Mouse (Mus musculus) embryonic facial prominence, embryonic 15.5 days (tissue): ENCODE results near the gene Ddx51. TPM values are rescaled to one million over a fixed set of nuclear protein-coding genes. Genes with fewer than 3 reads are reported as not detected.
A peak's percentile ranks its signal among the peaks of the same experiment; 100 is the strongest.

ENCODE experiments used
- ATAC-seq: fragments of 200-750 bp; cut with Nextera tagmentation; 2 replicates; pipeline ENCODE4 v1.8.0; 2017; ENCODE audit warnings: low read depth, moderate TSS enrichment; ENCODE audit not compliant: insufficient number of reproducible peaks, low FRiP score, low TSS enrichment
- H3K27ac ChIP-seq: fragments of 300-500 bp; sonication (generic); replicated peaks from 2 replicates; pipeline ENCODE4 v1.5.1; 2015; ENCODE audit warnings: mild to moderate bottlenecking, inconsistent platforms
- H3K27me3 ChIP-seq: fragments of 300-500 bp; sonication (generic); 2 replicates; pipeline ENCODE4 v1.6.1; 2015; ENCODE audit warnings: inconsistent platforms
- H3K36me3 ChIP-seq: fragments of 300-500 bp; sonication (generic); 2 replicates; pipeline ENCODE4 v1.6.1; 2015; ENCODE audit warnings: mild to moderate bottlenecking, inconsistent platforms
- H3K4me1 ChIP-seq: fragments of 300-500 bp; sonication (generic); 2 replicates; pipeline ENCODE4 v1.6.1; 2015; ENCODE audit warnings: inconsistent platforms
- H3K4me2 ChIP-seq: fragments of 300-500 bp; sonication (generic); replicated peaks from 2 replicates; pipeline ENCODE4 v1.6.1; 2015; ENCODE audit warnings: mild to moderate bottlenecking, inconsistent platforms
- H3K4me3 ChIP-seq: fragments of 300-500 bp; sonication (generic); replicated peaks from 2 replicates; pipeline ENCODE4 v1.5.1; 2015; ENCODE audit warnings: mild to moderate bottlenecking, inconsistent platforms
- H3K9ac ChIP-seq: fragments of 300-500 bp; sonication (generic); 2 replicates; pipeline ENCODE4 v1.6.1; 2015; ENCODE audit warnings: inconsistent platforms
- H3K9me3 ChIP-seq: fragments of 300-500 bp; sonication (generic); replicated peaks from 2 replicates; pipeline ENCODE4 v1.6.1; 2016; ENCODE audit warnings: inconsistent platforms
- WGBS: fragments of 180-500 bp; shearing (Covaris S2); methylation state at CpG from one replicate; pipeline ENCODE4 v1.1.7; 2015; 5-methylcytosine and 5-hydroxymethylcytosine counted together
- polyA plus RNA-seq: library from polyadenylated mRNA; unstranded; fragments of >200 nt; fragmentation: Nextera tagmentation; extraction: Ambion mirVana; gene quantifications from 2 replicates; pipeline ENCODE4 v1.2.1, GENCODE M21; 2015

Ddx51 gene
- 24.6 and 25.6 TPM in 2 replicates for polyA plus RNA-seq

DNA sequence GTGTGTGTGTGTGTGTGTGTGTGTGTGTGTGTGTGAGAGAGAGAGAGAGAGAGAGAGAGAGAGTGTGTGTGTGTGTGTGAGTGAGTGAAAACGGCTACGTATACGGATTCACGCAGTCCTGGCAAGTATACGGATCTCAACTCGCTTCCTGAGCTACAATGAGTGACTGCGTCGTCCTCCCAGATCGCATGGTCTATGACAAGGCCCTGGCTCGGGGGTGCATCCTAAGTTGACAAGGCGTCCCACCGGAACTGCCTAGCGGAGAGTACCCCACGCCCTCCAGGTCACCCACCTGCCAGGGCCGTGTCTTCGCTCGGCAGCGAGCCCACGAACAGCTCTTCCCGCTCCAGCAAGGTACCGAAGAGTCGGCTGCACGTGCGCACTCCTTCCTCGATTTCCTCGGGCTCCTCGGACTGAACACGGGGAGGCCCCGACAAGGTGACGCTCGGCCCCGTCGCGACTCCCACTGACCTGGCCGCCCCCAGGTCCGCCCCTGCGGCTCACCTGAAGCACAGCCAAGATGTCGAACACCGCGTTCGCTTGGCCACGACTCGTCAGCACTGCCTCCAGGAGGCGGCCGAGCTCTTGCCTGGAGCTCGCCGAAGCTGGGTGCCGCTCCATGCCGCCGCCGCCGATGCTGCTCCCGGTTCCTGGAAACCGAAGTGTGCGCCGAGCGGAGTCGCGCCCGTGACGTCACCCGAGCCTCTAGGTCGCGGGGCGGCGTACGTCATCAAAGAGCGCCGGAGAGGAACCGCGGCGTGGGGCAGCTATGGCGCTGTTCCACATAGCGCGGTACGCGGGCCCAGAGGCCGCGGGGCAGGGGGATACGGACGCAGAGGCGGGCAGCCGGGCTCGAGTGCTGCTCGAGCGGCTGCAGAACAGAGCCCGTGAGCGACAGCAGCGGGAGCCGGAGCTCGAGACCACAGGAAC lies at the start of gene Ddx51, which contains the start of gene Noc4l:
Gene Ddx51 (plus strand): TSS at position 733 of the 930 bp plus-strand sequence.
Gene Noc4l (minus strand): TSS at position 699 of the 930 bp plus-strand sequence.
- WGBS, result under 1% methylated on average over 91 of the region's 91 CpGs
- Histone ChIP-seq H3K27ac (peak within 1 kb of the TSS; percentile 49), H3K27me3 (no peaks in the 10 kb centered on the region), H3K36me3 (peaks cover 74% of the 10 kb centered on the region), H3K9me3 (no peaks in the 10 kb centered on the region), H3K9ac (peak within 1 kb of the TSS; percentile 83), H3K4me3 (peak within 1 kb of the TSS; percentile 91), H3K4me1 (peaks cover 17% of the 10 kb centered on the region), H3K4me2 (peak within 1 kb of the TSS; percentile 91)
- ATAC-seq, result peak; percentile 75

DNA sequence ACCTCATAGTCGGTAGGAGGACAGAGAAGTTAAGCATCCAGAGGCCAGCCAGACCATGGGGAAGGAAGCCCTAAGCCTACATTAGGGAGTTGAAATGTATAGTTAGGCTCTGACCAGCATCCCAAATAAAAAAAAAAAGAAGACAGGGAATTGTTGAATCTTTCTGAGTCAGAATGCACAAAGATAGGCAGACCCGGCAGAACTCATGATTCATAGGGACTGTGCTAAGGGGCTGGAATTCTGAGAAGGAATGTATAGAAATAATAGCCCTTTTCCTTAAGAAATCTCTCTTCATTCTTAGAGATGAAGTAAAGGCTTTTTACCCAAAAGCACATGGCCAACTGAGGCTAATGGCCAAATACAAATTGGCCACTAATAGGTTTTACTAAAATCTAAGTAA lies 48.9 kb upstream of the Ddx51 start:
- no peak overlapping the region for H3K4me2 ChIP-seq
- H3K9ac ChIP-seq, result no peak overlapping the region
- no peak overlapping the region for H3K27ac ChIP-seq
- H3K9me3 ChIP-seq, result no peaks in the 10 kb centered on the region
- no peak overlapping the region for H3K4me3 ChIP-seq
- no peaks in the 10 kb centered on the region for H3K36me3 ChIP-seq
- H3K4me1 ChIP-seq, result 0 out of 2 replicates have a peak, but pooled peaks cover 3% of the 10 kb centered on the region
- ATAC-seq, result no peak
- H3K27me3 ChIP-seq, result no peaks in the 10 kb centered on the region
- WGBS, result 88% methylated on average over 2 of the region's 2 CpGs

DNA sequence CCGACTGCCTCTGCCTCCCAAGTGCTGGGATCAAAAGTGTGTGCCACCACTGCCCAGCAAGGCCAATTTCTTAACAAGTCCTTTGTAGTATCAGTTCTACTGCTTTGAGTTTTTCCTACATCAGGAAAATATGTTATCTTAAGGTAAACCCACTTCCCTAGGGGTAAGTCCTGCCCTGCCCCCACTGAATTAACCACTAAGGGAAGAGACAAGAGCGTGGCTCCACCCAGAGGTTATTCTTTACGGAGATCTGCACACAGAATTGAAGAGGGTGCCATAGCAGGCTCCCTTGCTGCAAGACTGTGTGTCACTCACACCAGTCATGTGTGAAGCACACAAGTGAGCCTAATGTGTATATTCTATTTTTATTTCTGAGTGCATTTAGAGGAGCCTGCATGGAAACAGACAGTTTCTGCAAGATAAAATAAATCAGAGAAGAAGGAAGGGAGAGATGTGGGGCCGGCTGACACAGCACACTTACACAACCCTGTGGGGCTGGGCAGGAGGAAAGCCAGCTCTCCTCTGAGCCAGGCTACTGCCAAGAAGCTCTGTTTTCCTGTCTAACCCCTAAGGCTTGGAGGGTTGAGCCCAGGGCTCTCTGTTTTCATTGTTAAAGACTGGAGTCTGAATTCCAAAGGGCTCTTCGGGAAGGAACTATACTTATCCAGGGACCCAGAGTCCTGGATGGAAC lies 47.6 kb upstream of the Ddx51 start:
- no peak for ATAC-seq
- Histone ChIP-seq H3K9me3 (no peaks in the 10 kb centered on the region), H3K27ac (no peak overlapping the region), H3K4me2 (no peak overlapping the region), H3K4me3 (no peak overlapping the region), H3K36me3 (no peaks in the 10 kb centered on the region), H3K4me1 (peaks cover 11% of the 10 kb centered on the region; the same call in 1 of the 2 replicates), H3K9ac (no peak overlapping the region), H3K27me3 (no peaks in the 10 kb centered on the region)
- 57% methylated on average over 5 of the region's 5 CpGs for WGBS

DNA sequence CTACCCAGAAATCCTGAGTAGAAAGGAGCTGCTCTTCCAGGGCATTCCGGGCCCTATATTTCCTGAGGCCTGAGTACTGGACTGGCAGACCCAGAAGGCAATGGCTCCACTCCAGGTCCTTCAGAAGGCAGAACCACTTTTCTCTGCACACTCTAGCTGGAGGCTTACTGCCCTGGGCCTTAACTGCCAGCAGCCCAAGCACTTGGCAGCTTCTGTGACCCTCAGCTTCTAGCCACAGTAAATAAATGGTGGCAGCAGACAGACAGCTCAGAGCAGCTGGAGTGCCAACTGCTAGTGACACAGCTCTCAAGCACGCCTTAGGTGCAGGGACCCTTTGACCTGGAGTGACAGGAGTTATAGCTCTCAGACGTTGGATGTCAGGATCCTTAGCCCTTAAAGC lies 45.5 kb upstream of the Ddx51 start:
- H3K4me3 ChIP-seq, result no peak overlapping the region
- H3K4me1 ChIP-seq, result peaks cover 18% of the 10 kb centered on the region
- H3K9ac ChIP-seq, result no peak overlapping the region
- no peaks in the 10 kb centered on the region for H3K27me3 ChIP-seq
- no peak for ATAC-seq
- no peaks in the 10 kb centered on the region for H3K9me3 ChIP-seq
- WGBS, result 58% methylated on average over 3 of the region's 3 CpGs
- no peaks in the 10 kb centered on the region for H3K36me3 ChIP-seq
- no peak overlapping the region for H3K27ac ChIP-seq
- H3K4me2 ChIP-seq, result no peak overlapping the region

DNA sequence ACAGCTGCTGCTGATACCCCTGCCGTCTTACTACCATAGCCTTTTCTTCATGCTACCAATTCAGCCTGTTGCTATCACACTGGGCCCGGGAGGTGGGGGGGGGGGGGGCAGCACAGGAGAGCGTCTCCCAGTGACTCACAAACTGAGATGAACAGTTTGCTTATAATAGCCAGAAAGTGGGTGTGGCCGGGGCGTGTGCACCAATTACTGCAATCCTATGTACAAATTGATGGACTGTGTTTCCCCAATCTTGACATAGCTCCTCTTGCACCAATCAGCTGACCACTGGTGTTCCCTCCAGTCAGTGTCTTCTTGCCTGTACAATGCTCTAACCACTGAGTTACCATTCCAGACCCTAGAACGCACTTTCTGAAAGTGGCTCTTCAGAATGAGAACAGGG lies 44.9 kb upstream of the Ddx51 start:
- no peak for ATAC-seq
- Histone ChIP-seq H3K4me1 (peaks cover 18% of the 10 kb centered on the region), H3K27ac (no peak overlapping the region), H3K4me2 (no peak overlapping the region), H3K9ac (no peak overlapping the region), H3K27me3 (no peaks in the 10 kb centered on the region), H3K4me3 (no peak overlapping the region), H3K9me3 (no peaks in the 10 kb centered on the region), H3K36me3 (no peaks in the 10 kb centered on the region)
- WGBS, result 58% methylated on average over 6 of the region's 6 CpGs

DNA sequence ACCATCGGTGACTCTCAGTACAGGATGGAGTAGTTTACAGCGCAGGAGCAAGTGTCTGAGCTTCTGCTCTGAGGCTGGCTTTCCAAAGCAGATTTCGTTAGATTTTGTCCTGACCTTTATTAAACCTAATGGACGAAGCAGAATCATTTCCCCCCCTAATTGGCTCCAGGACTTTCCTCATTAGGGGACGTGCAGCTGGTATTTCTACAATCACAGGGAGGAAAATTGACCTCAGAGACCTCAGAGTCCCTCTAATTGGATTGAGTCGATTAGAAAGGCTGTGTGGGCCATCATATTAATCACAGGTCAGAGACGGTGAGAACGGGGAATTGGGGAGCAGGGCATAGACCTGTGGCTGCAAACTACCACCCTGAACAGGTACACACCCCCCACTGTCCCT lies 44.3 kb upstream of the Ddx51 start:
- no peaks in the 10 kb centered on the region for H3K27me3 ChIP-seq
- H3K36me3 ChIP-seq, result no peaks in the 10 kb centered on the region
- H3K4me1 ChIP-seq, result peaks cover 18% of the 10 kb centered on the region
- H3K4me2 ChIP-seq, result no peak overlapping the region
- WGBS, result 47% methylated on average over 8 of the region's 8 CpGs
- no peak overlapping the region for H3K27ac ChIP-seq
- no peak overlapping the region for H3K4me3 ChIP-seq
- no peak for ATAC-seq
- H3K9me3 ChIP-seq, result no peaks in the 10 kb centered on the region
- H3K9ac ChIP-seq, result no peak overlapping the region

DNA sequence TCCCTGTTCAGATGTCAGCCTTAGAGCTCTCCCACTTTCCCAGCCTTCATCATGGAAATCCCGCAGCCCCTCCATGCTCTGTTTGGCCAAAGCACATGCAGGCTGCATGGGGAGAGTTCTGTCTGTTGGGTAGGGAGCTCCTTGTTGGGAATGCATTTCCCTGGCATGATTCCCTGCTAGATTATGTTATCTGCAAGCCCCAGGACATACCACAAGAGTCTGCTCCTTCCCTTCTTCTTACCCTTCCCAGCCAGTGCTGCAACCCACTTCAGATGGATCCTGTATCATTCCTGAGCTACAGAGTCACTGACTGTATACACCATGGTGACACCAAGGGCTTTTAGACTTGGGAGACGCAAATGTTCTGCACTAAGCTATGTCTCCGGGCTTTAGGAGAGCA lies 43.8 kb upstream of the Ddx51 start:
- H3K4me1 ChIP-seq, result peaks cover 18% of the 10 kb centered on the region
- H3K9me3 ChIP-seq, result no peaks in the 10 kb centered on the region
- no peak overlapping the region for H3K4me2 ChIP-seq
- no peaks in the 10 kb centered on the region for H3K27me3 ChIP-seq
- H3K9ac ChIP-seq, result no peak overlapping the region
- no peak overlapping the region for H3K27ac ChIP-seq
- H3K36me3 ChIP-seq, result no peaks in the 10 kb centered on the region
- no peak for ATAC-seq
- H3K4me3 ChIP-seq, result no peak overlapping the region
- 62% methylated on average over 3 of the region's 3 CpGs for WGBS

DNA sequence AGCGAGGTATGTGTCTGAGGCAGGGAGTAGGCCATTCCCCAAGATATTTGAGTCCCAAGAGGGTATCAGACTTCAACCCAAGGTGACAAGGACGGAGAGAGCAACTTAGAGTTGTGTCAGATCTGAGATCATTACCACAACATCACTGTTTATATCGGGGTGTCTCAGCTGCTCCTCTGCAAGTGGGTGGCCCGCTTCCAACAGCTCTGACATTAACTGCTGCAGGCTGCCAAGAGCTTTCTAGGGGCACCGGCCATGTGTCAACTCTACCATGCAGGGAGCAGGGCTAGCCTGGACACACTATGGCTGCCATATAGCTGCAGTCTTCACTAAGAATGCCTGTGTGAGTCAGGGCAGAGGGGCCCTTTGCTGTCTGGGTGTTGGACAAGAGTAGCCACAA lies 43.4 kb upstream of the Ddx51 start:
- Histone ChIP-seq H3K9me3 (no peaks in the 10 kb centered on the region), H3K4me2 (no peak overlapping the region), H3K36me3 (no peaks in the 10 kb centered on the region), H3K4me3 (no peak overlapping the region), H3K27ac (no peak overlapping the region), H3K4me1 (peaks cover 18% of the 10 kb centered on the region), H3K9ac (no peak overlapping the region), H3K27me3 (no peaks in the 10 kb centered on the region)
- WGBS, result 62% methylated on average over 5 of the region's 5 CpGs
- no peak for ATAC-seq

DNA sequence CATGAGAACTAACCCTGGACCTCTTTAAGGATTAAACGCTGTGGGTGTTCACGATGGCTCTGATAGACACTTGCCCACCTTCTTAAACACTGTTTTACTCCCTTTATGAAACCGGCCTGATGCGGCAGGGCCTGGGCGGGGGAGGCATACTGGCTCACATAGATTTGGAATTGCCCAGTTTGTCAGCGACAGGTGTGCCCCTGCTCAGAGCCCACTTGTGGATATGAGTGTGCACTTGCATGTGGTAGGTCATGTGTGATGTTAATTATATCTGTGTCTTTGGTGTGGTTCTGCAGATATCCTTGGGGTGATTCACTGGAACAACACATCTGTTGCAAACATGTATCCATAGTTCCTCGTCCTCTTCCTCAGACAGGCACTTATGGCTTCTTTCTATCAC lies 42.8 kb upstream of the Ddx51 start:
- H3K4me2 ChIP-seq, result no peak overlapping the region
- H3K4me1 ChIP-seq, result peaks cover 18% of the 10 kb centered on the region
- H3K27ac ChIP-seq, result no peak overlapping the region; the same call in 1 of the 2 replicates
- no peak overlapping the region for H3K4me3 ChIP-seq
- H3K36me3 ChIP-seq, result no peaks in the 10 kb centered on the region
- no peak for ATAC-seq
- 68% methylated on average over 7 of the region's 7 CpGs for WGBS
- no peaks in the 10 kb centered on the region for H3K27me3 ChIP-seq
- H3K9me3 ChIP-seq, result no peaks in the 10 kb centered on the region
- H3K9ac ChIP-seq, result no peak overlapping the region

DNA sequence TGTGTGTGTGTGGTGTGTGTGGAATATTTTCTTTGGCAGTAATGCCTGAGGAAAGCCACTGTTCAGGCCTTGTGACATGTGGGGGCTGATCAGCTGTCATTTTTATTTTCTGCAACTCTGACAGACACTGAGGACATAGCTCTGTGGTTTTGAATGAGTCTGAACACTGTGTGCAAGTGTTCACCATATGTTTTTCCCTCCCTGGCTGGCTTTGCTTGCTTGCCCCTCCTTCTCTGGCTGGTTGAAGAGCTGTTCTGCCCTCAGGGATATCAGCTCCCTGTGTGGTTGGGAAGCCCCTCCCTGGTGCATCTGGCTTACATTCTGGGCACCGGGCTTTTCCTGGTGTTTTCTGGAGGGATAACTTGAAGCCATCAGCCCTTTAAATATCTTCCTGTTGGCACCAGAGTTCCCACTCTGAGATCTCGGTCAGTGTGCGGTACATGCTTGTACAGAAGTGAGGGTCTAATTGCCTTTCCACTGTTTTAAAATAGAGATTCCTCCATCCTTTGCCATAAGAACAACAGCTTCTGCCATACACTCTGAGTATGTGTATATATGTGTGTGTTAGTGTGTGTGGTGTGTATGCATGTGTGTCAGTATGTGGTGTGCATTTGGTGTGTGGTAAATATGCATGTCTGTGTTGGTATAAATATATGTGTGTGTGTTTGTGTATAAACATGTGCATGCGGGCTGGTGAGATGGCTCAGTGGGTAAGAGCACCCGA lies 41.7 kb upstream of the Ddx51 start:
- Histone ChIP-seq H3K9ac (no peak overlapping the region), H3K4me2 (no peak overlapping the region), H3K4me1 (peaks cover 18% of the 10 kb centered on the region), H3K36me3 (no peaks in the 10 kb centered on the region), H3K27me3 (no peaks in the 10 kb centered on the region), H3K4me3 (no peak overlapping the region), H3K27ac (peak overlapping the region; percentile 35), H3K9me3 (no peaks in the 10 kb centered on the region)
- peak; percentile 90 for ATAC-seq
- WGBS, result 30% methylated on average over 5 of the region's 5 CpGs

DNA sequence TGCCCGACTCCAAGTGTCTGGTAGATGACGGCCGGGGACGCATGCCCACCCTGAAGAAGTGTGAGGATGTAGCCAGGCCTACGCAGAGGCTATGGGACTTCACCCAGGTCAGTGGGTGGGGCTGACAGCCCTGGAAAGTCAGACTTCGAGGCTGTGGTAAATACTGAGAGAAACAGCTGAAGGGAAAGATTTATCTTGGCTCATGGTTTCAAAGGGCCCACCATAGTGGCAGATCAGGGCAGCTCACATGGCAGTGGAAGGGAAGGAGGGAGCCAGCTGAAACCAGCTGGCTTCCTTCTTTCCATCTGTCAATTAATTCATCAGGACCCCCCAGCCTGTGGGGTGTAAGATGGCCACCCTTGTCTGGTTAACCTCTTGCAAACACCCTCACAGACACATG lies 34.0 kb upstream of the Ddx51 start:
- Histone ChIP-seq H3K27me3 (peaks cover 5% of the 10 kb centered on the region; the same call in 1 of the 2 replicates), H3K36me3 (no peaks in the 10 kb centered on the region), H3K4me2 (no peak overlapping the region), H3K27ac (no peak overlapping the region), H3K9ac (no peak overlapping the region), H3K4me1 (no peaks in the 10 kb centered on the region), H3K9me3 (no peaks in the 10 kb centered on the region), H3K4me3 (no peak overlapping the region)
- 80% methylated on average over 6 of the region's 6 CpGs for WGBS
- ATAC-seq, result no peak
